Mouse (Mus musculus) ovary, adult 18-20 months (tissue): Measurements from ENCODE around the gene Cep152.

Experiments used
- DNase-seq: peaks from one replicate; pipeline ENCODE4 v3.0.0; 2022; ENCODE audit warnings: low spot score, mixed read lengths

Cep152 gene

GRCm38 (mm10) chr2:125626536-125626935 is 1.6 kb upstream of the Cep152 start:
- DNase-seq = no peak

GRCm38 (mm10) chr2:125624127-125624685 is 707 bp downstream of the Cep152 start:
- no peak for DNase-seq

- DNase-seq = no peak
Observed at GRCm38 (mm10) chr2:125623211-125623610, 1.7 kb downstream of the Cep152 start.

GRCm38 (mm10) chr2:125620213-125620907 is 4.6 kb downstream of the Cep152 start:
- DNase-seq = no peak

GRCm38 (mm10) chr2:125615858-125616424 is 9.0 kb downstream of the Cep152 start:
- DNase-seq = no peak

GRCm38 (mm10) chr2:125615440-125615839 is 9.5 kb downstream of the Cep152 start:
- no peak for DNase-seq

- DNase-seq = no peak
Observed at GRCm38 (mm10) chr2:125606220-125606845, 18.6 kb downstream of the Cep152 start.

GRCm38 (mm10) chr2:125604646-125605045 is 20.3 kb downstream of the Cep152 start:
- DNase-seq = no peak

- DNase-seq = no peak
Observed at GRCm38 (mm10) chr2:125602970-125603369, 21.9 kb downstream of the Cep152 start.

GRCm38 (mm10) chr2:125598958-125599357 is 26.0 kb downstream of the Cep152 start:
- DNase-seq = no peak

- no peak for DNase-seq
Observed at GRCm38 (mm10) chr2:125598251-125598650, 26.7 kb downstream of the Cep152 start.

GRCm38 (mm10) chr2:125594786-125595185 is 30.1 kb downstream of the Cep152 start:
- DNase-seq = no peak

GRCm38 (mm10) chr2:125594072-125594471 is 30.8 kb downstream of the Cep152 start:
- no peak for DNase-seq

GRCm38 (mm10) chr2:125591895-125592294 is 33.0 kb downstream of the Cep152 start:
- DNase-seq = no peak

GRCm38 (mm10) chr2:125589287-125589686 is 35.6 kb downstream of the Cep152 start:
- no peak for DNase-seq

- DNase-seq = no peak
Observed at GRCm38 (mm10) chr2:125581081-125581480, 43.8 kb downstream of the Cep152 start.

- DNase-seq = no peak
Observed at GRCm38 (mm10) chr2:125577670-125578069, 47.2 kb downstream of the Cep152 start.

GRCm38 (mm10) chr2:125576498-125576897 is 48.4 kb downstream of the Cep152 start:
- no peak for DNase-seq

- DNase-seq = no peak
Observed at GRCm38 (mm10) chr2:125575766-125576165, 49.1 kb downstream of the Cep152 start.

- no peak for DNase-seq
Observed at GRCm38 (mm10) chr2:125563884-125564283, 61.0 kb downstream of the Cep152 start.

GRCm38 (mm10) chr2:125562407-125562806 is 62.5 kb downstream of the Cep152 start:
- no peak for DNase-seq

- DNase-seq = no peak
Observed at GRCm38 (mm10) chr2:125560037-125560436, 64.9 kb downstream of the Cep152 start.
